Mouse (Mus musculus) megakaryocyte progenitor cell, adult 5-6 weeks (primary cell): Measurements from ENCODE around the gene Hsd17b3. TPM values are rescaled to one million over a fixed set of nuclear protein-coding genes. Genes with fewer than 3 reads are reported as not detected.

Source experiments
- ATAC-seq: replicated peaks from 2 replicates; pipeline ENCODE4 v1.8.0; 2016; ENCODE audit warnings: mild to moderate bottlenecking, moderate TSS enrichment, inconsistent platforms; ENCODE audit not compliant: poor library complexity
- total RNA-seq, 2 experiments: library from RNA; stranded (forward) in 1 of 2; stranded (reverse) in 1 of 2; fragments of 157-497, 149-512 nt in 1 of 2; fragments of 200-1000 nt in 1 of 2; gene quantifications; 2 replicates each; pipeline versions ENCODE4 v1.2.3 to v1.2.4; 2015 to 2017

The Hsd17b3 gene
- total RNA-seq (2015), result not detected in 2 replicates
- total RNA-seq (2017), result not detected in 2 replicates

DNA sequence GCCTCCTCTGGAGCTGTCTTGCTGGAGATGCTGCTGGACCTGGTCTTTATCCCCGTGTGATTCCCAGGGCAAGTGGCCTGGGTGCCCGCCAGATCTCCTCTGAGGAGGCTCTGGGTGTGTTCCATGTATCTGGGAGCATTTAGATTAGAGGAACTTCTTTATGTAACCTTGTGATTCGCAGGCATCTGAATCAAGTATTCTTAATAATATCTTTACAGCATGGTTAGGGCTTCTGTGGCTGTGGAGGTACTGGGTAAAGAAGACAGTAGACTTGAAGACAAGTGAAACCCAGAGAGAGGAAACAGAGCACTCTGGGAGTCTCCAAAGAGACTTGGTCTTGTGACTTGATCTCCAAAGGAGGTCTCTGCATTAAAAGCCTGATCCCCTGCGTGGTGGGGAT, at the start of gene Hsd17b3:
TSS of gene Hsd17b3 (minus strand) at position 101 of the 400 bp plus-strand sequence.
- ATAC-seq, result no peak

DNA sequence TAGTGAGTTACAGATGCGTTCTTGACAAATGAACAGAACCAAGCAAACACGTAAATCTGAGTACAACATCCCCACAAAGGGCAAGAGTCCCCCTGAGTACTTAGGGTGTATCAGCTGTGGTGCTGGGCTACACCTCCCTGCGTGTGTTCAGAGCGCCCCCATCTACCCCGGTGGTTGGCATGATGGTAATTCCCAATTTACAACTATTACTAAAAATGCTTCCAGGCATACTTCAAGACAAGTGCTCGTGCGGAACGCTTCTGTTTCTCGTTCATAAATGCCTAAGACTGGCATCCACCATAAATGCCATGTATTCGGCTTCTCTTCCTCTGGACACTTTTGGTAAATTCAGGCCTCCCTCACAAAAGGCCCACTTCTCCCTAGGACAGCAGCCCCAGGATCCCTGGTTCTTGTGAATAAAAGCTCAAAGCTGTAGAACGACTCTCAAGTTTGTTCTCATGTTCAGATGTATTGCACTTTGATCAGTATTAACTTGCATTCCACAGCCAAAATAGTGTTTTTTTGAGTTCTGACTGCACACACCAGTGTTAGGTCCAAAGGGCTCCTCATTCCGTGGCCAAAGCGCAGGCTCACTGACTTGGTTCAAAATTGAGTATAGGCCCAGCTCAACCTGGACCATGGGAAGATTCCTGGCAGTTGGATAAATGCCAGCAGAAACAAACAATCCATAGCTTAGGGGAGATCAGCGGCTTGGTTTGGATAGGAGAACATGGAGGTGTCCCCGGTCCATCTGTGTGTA, 40.8 kb upstream of the Hsd17b3 start:
- peak; percentile 75 for ATAC-seq

- ATAC-seq, result peak; percentile 78
These were observed 40.0 kb upstream of the Hsd17b3 start, which contains the start of gene Slc35d2 for GRCm38 (mm10) chr13:64128858-64129615. Gene Slc35d2 (minus strand): TSS chr13:64129368.

- ATAC-seq, result no peak
These were observed 37.3 kb upstream of the Hsd17b3 start for GRCm38 (mm10) chr13:64126316-64126715.

- no peak for ATAC-seq
These were observed 35.9 kb upstream of the Hsd17b3 start for GRCm38 (mm10) chr13:64124886-64125285.

- ATAC-seq, result no peak
These were observed 34.6 kb upstream of the Hsd17b3 start for GRCm38 (mm10) chr13:64123491-64124188.

- ATAC-seq, result peak; percentile 52; the same call in 1 of the 2 replicates
These were observed 31.7 kb upstream of the Hsd17b3 start for GRCm38 (mm10) chr13:64120760-64121159.

- no peak for ATAC-seq
These were observed 28.4 kb upstream of the Hsd17b3 start for GRCm38 (mm10) chr13:64117442-64117841.

DNA sequence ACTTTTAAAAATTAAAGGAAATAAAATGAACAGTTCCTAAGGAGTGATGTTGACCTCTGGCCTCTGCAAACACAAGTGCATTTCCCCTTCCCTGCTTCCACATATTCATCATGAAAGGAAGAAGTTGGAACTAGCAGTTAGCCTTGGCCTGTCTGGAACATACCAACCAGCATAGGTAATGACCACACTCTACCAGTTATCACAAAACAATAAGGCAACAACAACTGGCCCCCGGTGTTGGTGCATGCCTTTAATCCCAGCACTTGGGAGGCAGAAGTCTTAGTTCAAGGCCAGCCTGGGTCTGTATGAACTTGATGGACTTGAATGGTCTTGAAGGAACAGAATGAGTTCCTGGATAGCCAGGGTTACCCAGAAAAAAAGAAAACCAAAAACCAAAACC, 21.4 kb upstream of the Hsd17b3 start:
- no peak for ATAC-seq

GRCm38 (mm10) chr13:64108381-64108850, 19.4 kb upstream of the Hsd17b3 start:
- peak; percentile 55 for ATAC-seq

DNA sequence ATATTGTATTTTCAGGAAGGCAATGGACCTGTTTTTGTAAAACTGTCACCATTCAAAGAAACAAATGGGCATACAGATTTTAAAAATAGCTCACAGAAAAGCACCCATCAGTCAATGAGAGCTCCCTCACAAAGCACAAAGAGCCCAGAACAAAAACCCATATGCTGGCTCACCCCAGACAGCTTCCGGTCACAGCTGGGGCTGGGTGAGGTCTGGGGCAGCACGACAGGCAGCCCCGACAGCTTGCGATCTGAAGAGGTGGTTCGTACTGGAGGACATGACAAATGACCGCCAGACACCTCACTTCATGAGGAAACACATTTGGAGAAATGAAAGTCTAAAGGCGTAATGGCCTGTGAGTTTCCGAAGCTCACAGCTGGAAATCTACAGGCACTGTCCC, 18.5 kb upstream of the Hsd17b3 start:
- peak; percentile 64 for ATAC-seq

- ATAC-seq, result no peak
These were observed 18.1 kb upstream of the Hsd17b3 start for GRCm38 (mm10) chr13:64107105-64107504.

- no peak for ATAC-seq
These were observed 16.7 kb upstream of the Hsd17b3 start for GRCm38 (mm10) chr13:64105690-64106089.

DNA sequence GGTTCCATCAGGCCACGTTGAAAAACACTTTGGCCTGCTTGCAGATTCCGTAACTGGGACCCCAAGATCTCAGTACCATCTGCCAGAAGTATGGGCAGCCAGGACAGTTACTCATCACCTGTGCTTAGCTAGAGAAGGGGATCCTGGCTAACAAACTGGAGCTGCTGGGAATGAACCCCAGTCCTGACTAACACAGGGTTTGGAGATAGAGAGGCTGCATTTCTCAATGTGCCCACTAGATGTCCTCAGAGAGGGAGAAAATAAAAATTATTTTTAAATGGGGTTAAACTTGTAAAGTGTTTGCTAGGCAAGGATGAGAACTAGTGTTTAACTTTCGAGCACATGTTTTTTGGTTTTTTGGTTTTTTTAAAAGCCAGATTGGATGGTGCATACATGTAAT, 11.2 kb upstream of the Hsd17b3 start:
- peak; percentile 88 for ATAC-seq

GRCm38 (mm10) chr13:64098992-64099391, 10.0 kb upstream of the Hsd17b3 start:
- ATAC-seq, result peak; percentile 74

- peak; percentile 70 for ATAC-seq
These were observed 4.3 kb upstream of the Hsd17b3 start for GRCm38 (mm10) chr13:64093341-64093740.

DNA sequence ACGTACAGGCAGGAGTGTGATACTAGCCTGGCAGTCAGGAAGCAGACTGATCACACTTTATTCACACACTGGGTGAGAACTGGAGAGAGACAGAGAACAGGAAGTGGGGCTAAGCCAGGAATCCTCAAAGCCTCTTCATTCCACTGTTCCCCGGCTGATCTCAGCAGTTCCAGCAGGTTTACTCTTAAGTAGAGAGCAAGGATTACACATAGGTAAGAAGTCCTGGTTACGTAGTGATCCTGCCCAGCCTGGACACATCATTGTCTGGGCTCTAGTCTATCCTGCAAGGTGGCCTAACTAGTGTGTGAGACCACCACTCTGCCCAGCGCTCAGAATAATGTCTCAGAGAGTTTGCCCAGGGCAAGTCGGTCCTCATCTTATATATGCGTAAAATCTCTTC, 3.7 kb upstream of the Hsd17b3 start:
- no peak for ATAC-seq

DNA sequence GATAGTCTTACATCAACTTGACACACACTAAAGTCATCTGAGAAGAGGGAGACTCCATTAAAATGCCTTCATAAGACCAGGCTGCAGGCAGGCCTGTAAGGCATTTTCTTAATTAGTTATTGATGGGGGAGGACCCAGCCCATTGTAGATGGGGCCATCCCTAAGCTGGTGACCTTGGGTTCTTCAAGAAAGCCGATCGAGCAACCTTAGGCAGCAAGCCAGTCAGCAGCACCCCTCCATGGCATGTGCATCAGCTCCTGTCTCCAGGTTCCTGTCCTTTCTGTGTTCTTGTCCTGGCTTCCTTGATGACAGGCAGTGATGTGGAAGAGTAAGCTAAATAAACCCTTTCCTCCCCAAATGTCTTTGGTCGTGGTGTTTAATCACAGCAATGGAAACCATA, 3.1 kb upstream of the Hsd17b3 start:
- ATAC-seq, result no peak

GRCm38 (mm10) chr13:64091006-64091405, 2.0 kb upstream of the Hsd17b3 start:
- ATAC-seq, result no peak

DNA sequence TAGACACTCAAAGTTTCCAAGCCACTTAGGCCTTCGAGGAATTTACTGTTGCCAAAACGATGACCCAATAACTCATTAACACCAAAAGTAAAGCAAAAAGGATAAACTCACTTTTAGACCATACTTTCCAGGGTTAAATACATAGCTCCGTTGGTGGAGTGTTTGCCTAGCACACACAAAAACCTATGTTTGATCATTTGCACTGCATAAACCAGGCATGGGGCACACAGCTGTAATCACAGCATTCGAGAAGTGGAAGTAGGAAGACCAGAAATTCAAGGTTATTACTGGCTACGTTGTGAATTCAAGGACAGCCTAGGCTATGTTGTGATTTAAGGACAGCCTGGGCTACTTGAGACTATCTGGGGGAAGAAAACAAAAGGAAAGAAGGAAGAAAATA, 1.2 kb upstream of the Hsd17b3 start:
- ATAC-seq, result no peak

GRCm38 (mm10) chr13:64088057-64088456, 973 bp downstream of the Hsd17b3 start:
- no peak for ATAC-seq
